Mouse (Mus musculus): ENCODE data around the gene 2900026A02Rik. TPM values are rescaled to one million over a fixed set of nuclear protein-coding genes. Genes with fewer than 3 reads are reported as not detected.

2900026A02Rik gene
- total RNA-seq (2014; fragmentation: Nextera tagmentation) (not detected in 2 replicates), total RNA-seq (2017) (0.05 and 0.06 TPM in 2 replicates), polyA plus RNA-seq (2012) (not detected in 2 replicates)

DNA sequence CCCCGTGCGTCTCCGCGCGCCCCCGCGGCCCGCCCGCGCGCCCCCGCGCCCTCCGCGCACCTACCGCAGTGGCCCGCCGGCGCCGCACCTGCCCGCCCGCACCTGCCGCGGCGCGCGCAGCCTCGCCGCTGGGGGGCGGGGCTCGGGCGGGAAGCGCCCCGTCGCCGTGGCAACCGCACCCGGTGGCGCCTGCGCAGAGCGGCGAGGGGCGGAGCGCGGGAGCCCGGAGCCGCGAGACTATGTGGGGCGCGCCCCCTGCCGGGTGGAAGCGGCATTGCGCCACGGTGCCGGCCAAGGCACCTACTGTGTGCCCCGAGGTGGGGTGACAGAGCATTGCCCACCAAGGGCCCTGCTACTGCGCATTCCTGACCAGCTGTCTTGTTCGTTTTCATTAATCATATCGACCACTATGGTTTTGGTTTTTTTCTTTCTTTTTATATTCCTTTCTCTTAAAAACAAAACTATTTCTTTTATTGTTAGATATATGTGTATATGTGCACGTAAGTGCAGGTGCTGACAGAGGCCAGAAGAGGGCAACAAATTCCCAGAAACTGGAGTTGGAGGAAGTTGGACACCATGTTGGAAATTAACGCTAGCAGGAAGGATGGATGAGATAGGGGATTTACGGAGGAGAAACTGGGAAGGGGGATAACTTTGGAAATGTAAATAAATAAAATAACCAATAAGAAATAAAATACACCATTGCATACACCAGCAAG, at the start of gene 2900026A02Rik:
Gene 2900026A02Rik (minus strand): TSS at position 90 of the 719 bp plus-strand sequence.
- Histone ChIP-seq H3K4me1 (ENCODE audit: insufficient read depth, low read depth, low read length) (no peaks in the 10 kb centered on the region), H3K36me3 (replicated peaks) (no peaks in the 10 kb centered on the region), H3K27me3 (ENCODE audit: insufficient read depth, low read length) (no peaks in the 10 kb centered on the region; the same call in 1 of the 2 replicates), H3K9me3 (replicated peaks) (peaks cover 88% of the 10 kb centered on the region), H3K4me3 (ENCODE audit: low read depth, low read length) (peak within 1 kb of the TSS; percentile 23; the same call in 1 of the 2 replicates)
- DNase-seq (ENCODE audit: low spot score) (no peak), ATAC-seq (ENCODE audit: extremely low read depth, insufficient number of reproducible peaks, low FRiP score, poor library complexity, severe bottlenecking) (no peak)
- TF ChIP-seq GATA1 (IDR thresholded peaks at IDR 0.05; ENCODE audit: borderline replicate concordance, low read length) (no peak), GATA2 (IDR thresholded peaks at IDR 0.05; ENCODE audit: borderline replicate concordance, low read depth, low read length) (no peak), POLR2AphosphoS5 (IDR thresholded peaks at IDR 0.05; ENCODE audit: insufficient replicate concordance, low read depth, low read length) (no peak), CTCF (IDR thresholded peaks at IDR 0.05; ENCODE audit: low read depth, low read length) (no peak), TAL1 (conservative IDR thresholded peaks at IDR 0.05; ENCODE audit: low read depth, low read length) (no peak)

DNA sequence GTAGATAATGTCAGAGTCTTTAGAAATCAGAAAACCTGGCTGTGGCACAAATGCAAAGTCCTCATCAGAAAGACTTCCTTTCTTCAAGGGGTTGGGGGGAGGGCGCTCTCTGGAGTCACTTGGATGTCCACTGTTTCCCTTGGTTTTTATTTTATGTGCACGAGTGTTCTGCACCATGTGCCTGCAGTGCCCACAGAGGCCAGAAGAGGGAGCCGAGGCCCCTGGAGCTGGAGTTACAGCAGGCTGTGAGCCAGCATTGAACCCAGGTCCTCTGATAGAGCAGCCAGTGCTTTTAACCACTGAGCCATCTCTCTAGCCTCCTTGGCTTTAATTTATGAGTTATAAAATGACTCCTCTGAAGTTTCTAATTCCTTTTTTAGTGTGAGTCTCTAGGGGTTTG, 49.0 kb upstream of the 2900026A02Rik start:
- no peaks in the 10 kb centered on the region for H3K4me1 ChIP-seq (ENCODE audit: insufficient read depth, low read depth, low read length)
- no peak for TF ChIP-seq POLR2AphosphoS5 (IDR thresholded peaks at IDR 0.05; ENCODE audit: insufficient replicate concordance, low read depth, low read length)
- TF ChIP-seq GATA1 (IDR thresholded peaks at IDR 0.05; ENCODE audit: borderline replicate concordance, low read length): no peak
- TF ChIP-seq TAL1 (conservative IDR thresholded peaks at IDR 0.05; ENCODE audit: low read depth, low read length): no peak
- no peak for TF ChIP-seq CTCF (IDR thresholded peaks at IDR 0.05; ENCODE audit: low read depth, low read length)
- no peak for TF ChIP-seq GATA2 (IDR thresholded peaks at IDR 0.05; ENCODE audit: borderline replicate concordance, low read depth, low read length)

DNA sequence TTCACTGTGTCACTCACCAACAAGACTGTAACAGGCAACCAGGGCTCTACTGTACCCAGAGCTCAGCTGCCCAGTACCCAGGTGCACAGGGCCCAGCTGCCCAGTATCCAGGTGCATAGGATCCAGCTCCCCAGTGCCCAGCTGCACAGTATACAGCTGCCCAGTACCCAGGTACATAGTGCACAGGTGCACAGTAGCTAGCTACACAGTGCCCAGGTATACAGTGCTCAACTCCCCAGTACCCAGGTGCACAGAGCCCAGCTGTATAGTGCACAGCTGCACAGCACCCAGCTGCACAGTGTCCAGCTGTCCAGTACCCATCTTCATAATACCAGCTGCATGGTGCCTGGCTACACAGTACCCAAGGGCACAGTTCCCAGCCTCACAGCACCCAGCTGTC, 47.2 kb upstream of the 2900026A02Rik start:
- DNase-seq (ENCODE audit: low spot score) (no peak), ATAC-seq (ENCODE audit: extremely low read depth, insufficient number of reproducible peaks, low FRiP score, poor library complexity, severe bottlenecking) (no peak)
- H3K36me3 ChIP-seq (replicated peaks): no peaks in the 10 kb centered on the region
- TF ChIP-seq CTCF (IDR thresholded peaks at IDR 0.05; ENCODE audit: low read depth, low read length): no peak
- no peak for TF ChIP-seq TAL1 (conservative IDR thresholded peaks at IDR 0.05; ENCODE audit: low read depth, low read length)
- TF ChIP-seq GATA1 (IDR thresholded peaks at IDR 0.05; ENCODE audit: borderline replicate concordance, low read length): no peak
- no peak for TF ChIP-seq GATA2 (IDR thresholded peaks at IDR 0.05; ENCODE audit: borderline replicate concordance, low read depth, low read length)
- TF ChIP-seq POLR2AphosphoS5 (IDR thresholded peaks at IDR 0.05; ENCODE audit: insufficient replicate concordance, low read depth, low read length): no peak
- no peaks in the 10 kb centered on the region; the same call in 1 of the 2 replicates for H3K27me3 ChIP-seq (ENCODE audit: insufficient read depth, low read length)
- no peaks in the 10 kb centered on the region for H3K4me1 ChIP-seq (ENCODE audit: insufficient read depth, low read depth, low read length)
- H3K9me3 ChIP-seq (replicated peaks): peaks cover 85% of the 10 kb centered on the region
- no peak overlapping the region for H3K4me3 ChIP-seq (ENCODE audit: low read depth, low read length)

More for the DNA sequence above, 49.0 kb upstream of the 2900026A02Rik start:
- no peak for ATAC-seq (ENCODE audit: extremely low read depth, insufficient number of reproducible peaks, low FRiP score, poor library complexity, severe bottlenecking)
- no peak for DNase-seq (ENCODE audit: low spot score)
- peaks cover 85% of the 10 kb centered on the region for H3K9me3 ChIP-seq (replicated peaks)
- no peaks in the 10 kb centered on the region for H3K36me3 ChIP-seq (replicated peaks)
- no peaks in the 10 kb centered on the region; the same call in 1 of the 2 replicates for H3K27me3 ChIP-seq (ENCODE audit: insufficient read depth, low read length)
- H3K4me3 ChIP-seq (ENCODE audit: low read depth, low read length): no peak overlapping the region

DNA sequence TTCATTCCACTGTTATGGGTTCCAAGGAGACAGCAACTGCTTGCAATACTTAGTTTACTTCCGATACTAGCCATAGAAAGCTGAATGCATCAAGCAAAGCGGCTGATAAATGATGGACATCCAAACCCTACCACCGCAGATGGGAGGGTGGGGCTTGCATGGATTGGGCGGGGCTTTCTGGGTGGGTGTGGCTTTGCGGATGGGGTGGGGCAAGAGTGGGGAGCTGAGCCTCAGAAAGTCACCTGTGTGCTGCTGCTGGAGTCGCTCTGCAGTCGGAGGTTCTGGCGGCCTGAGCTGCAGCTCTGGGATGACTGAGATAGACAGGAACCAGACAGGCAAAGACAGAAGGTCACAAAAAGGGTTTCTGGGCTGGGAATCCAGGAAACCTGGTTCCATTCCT, 44.6 kb upstream of the 2900026A02Rik start:
- DNase-seq (ENCODE audit: low spot score) (no peak), ATAC-seq (ENCODE audit: extremely low read depth, insufficient number of reproducible peaks, low FRiP score, poor library complexity, severe bottlenecking) (no peak)
- H3K27me3 ChIP-seq (ENCODE audit: insufficient read depth, low read length): no peaks in the 10 kb centered on the region; the same call in 1 of the 2 replicates
- peaks cover 88% of the 10 kb centered on the region for H3K9me3 ChIP-seq (replicated peaks)
- no peaks in the 10 kb centered on the region for H3K4me1 ChIP-seq (ENCODE audit: insufficient read depth, low read depth, low read length)
- H3K36me3 ChIP-seq (replicated peaks): no peaks in the 10 kb centered on the region
- TF ChIP-seq TAL1 (conservative IDR thresholded peaks at IDR 0.05; ENCODE audit: low read depth, low read length) (no peak), GATA2 (IDR thresholded peaks at IDR 0.05; ENCODE audit: borderline replicate concordance, low read depth, low read length) (no peak), GATA1 (IDR thresholded peaks at IDR 0.05; ENCODE audit: borderline replicate concordance, low read length) (no peak), CTCF (IDR thresholded peaks at IDR 0.05; ENCODE audit: low read depth, low read length) (no peak)
- no peak overlapping the region for H3K4me3 ChIP-seq (ENCODE audit: low read depth, low read length)

DNA sequence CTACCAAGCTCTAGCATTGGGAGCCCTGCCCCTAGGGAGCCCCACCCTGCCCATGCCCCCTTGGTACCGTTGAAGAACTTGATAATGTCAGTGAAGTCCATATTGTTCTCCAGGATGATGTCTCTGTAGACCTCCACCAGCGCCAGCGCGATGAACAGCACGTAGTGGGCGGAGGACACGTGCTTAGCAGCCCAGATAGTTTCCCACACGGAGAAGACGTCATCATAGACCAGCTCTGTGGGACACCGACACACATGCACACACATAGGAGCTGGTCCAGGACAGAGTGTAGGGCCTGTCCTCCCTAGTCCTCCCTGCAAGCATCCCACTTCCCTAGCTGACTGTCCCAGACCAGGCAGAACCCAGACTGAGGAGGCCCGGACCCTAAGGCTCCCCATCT, 29.8 kb upstream of the 2900026A02Rik start:
- DNase-seq (ENCODE audit: low spot score) (no peak), ATAC-seq (ENCODE audit: extremely low read depth, insufficient number of reproducible peaks, low FRiP score, poor library complexity, severe bottlenecking) (no peak)
- H3K36me3 ChIP-seq (replicated peaks): no peaks in the 10 kb centered on the region
- TF ChIP-seq POLR2AphosphoS5 (IDR thresholded peaks at IDR 0.05; ENCODE audit: insufficient replicate concordance, low read depth, low read length) (no peak), TAL1 (conservative IDR thresholded peaks at IDR 0.05; ENCODE audit: low read depth, low read length) (no peak), GATA1 (IDR thresholded peaks at IDR 0.05; ENCODE audit: borderline replicate concordance, low read length) (no peak), GATA2 (IDR thresholded peaks at IDR 0.05; ENCODE audit: borderline replicate concordance, low read depth, low read length) (no peak), CTCF (IDR thresholded peaks at IDR 0.05; ENCODE audit: low read depth, low read length) (no peak)
- no peak overlapping the region for H3K4me3 ChIP-seq (ENCODE audit: low read depth, low read length)
- no peaks in the 10 kb centered on the region for H3K4me1 ChIP-seq (ENCODE audit: insufficient read depth, low read depth, low read length)
- H3K27me3 ChIP-seq (ENCODE audit: insufficient read depth, low read length): no peaks in the 10 kb centered on the region
- peaks cover 70% of the 10 kb centered on the region for H3K9me3 ChIP-seq (replicated peaks)

DNA sequence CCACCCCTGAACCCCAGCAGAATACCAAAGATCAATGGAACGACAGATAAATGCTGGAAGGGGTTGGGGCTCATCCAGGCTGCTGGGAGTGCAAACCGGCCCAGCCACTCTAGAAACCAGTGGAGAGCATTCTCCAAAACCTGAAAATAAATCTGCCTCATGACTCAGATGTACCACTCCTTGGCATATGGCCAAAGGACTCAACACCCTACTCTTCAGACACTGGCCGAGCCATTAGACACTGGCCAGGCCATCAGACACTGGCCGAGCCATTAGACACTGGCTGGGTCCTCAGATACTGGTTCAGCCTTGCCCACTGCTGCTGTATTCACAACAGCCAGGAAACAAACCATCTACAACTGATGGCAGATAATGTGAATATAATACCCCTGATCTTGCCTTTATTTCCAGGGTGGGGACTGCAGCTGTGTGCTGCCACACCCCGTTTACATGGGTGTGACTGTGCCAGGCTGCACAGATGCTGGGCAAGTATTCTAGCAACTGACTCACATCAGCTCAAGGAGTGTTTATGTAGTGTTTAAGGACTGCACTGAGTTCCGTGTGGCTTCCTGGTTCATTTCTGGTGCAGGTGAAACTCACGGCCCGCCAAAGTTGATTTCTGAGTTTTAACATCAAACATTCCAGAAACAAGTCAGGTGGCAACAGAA, 28.4 kb upstream of the 2900026A02Rik start:
- Histone ChIP-seq H3K4me3 (ENCODE audit: low read depth, low read length) (no peak overlapping the region), H3K4me1 (ENCODE audit: insufficient read depth, low read depth, low read length) (no peaks in the 10 kb centered on the region), H3K36me3 (replicated peaks) (no peaks in the 10 kb centered on the region), H3K27me3 (ENCODE audit: insufficient read depth, low read length) (no peaks in the 10 kb centered on the region), H3K9me3 (replicated peaks) (peaks cover 67% of the 10 kb centered on the region)
- ATAC-seq (ENCODE audit: extremely low read depth, insufficient number of reproducible peaks, low FRiP score, poor library complexity, severe bottlenecking): no peak
- no peak for TF ChIP-seq GATA2 (IDR thresholded peaks at IDR 0.05; ENCODE audit: borderline replicate concordance, low read depth, low read length)
- TF ChIP-seq CTCF (IDR thresholded peaks at IDR 0.05; ENCODE audit: low read depth, low read length): no peak
- TF ChIP-seq GATA1 (IDR thresholded peaks at IDR 0.05; ENCODE audit: borderline replicate concordance, low read length): no peak
- no peak for TF ChIP-seq TAL1 (conservative IDR thresholded peaks at IDR 0.05; ENCODE audit: low read depth, low read length)
- no peak for TF ChIP-seq POLR2AphosphoS5 (IDR thresholded peaks at IDR 0.05; ENCODE audit: insufficient replicate concordance, low read depth, low read length)
- DNase-seq (ENCODE audit: low spot score): no peak
